Mouse (Mus musculus): ENCODE data around the gene Rasgef1b.
A peak's percentile ranks its signal among the peaks of the same experiment; 100 is the strongest.

Gene Rasgef1b

GRCm38 (mm10) chr5:99340311-99340989 is 388.4 kb downstream of the Rasgef1b start:
- DNase-seq, result no peak

- DNase-seq, result no peak
Measured at GRCm38 (mm10) chr5:99339790-99340189, 389.1 kb downstream of the Rasgef1b start.

- no peak for DNase-seq
Measured at GRCm38 (mm10) chr5:99338826-99339225, 390.0 kb downstream of the Rasgef1b start.

GRCm38 (mm10) chr5:99336427-99336826 is 392.4 kb downstream of the Rasgef1b start:
- peak; percentile 24 for DNase-seq

- DNase-seq, result no peak
Measured at GRCm38 (mm10) chr5:99334017-99334416, 394.8 kb downstream of the Rasgef1b start.

GRCm38 (mm10) chr5:99332021-99332420 is 396.8 kb downstream of the Rasgef1b start:
- DNase-seq, result no peak

- no peak for DNase-seq
Measured at GRCm38 (mm10) chr5:99329065-99329464, 399.8 kb downstream of the Rasgef1b start.

GRCm38 (mm10) chr5:99327019-99327418 is 401.8 kb downstream of the Rasgef1b start:
- DNase-seq, result no peak

- no peak for DNase-seq
Measured at GRCm38 (mm10) chr5:99325301-99325700, 403.6 kb downstream of the Rasgef1b start.

- DNase-seq, result no peak
Measured at GRCm38 (mm10) chr5:99320783-99321182, 408.1 kb downstream of the Rasgef1b start.

- no peak for DNase-seq
Measured at GRCm38 (mm10) chr5:99297939-99298338, 430.9 kb downstream of the Rasgef1b start.

- no peak for DNase-seq
Measured at GRCm38 (mm10) chr5:99296348-99296747, 432.5 kb downstream of the Rasgef1b start.

- no peak for DNase-seq
Measured at GRCm38 (mm10) chr5:99292287-99292851, 436.5 kb downstream of the Rasgef1b start.

GRCm38 (mm10) chr5:99291084-99291830 is 437.6 kb downstream of the Rasgef1b start:
- DNase-seq, result no peak

GRCm38 (mm10) chr5:99288262-99288661 is 440.6 kb downstream of the Rasgef1b start:
- DNase-seq, result no peak

- DNase-seq, result no peak
Measured at GRCm38 (mm10) chr5:99287647-99288185, 441.1 kb downstream of the Rasgef1b start.

- no peak for DNase-seq
Measured at GRCm38 (mm10) chr5:99286575-99286974, 442.3 kb downstream of the Rasgef1b start.

- no peak for DNase-seq
Measured at GRCm38 (mm10) chr5:99286024-99286423, 442.8 kb downstream of the Rasgef1b start.

- no peak for DNase-seq
Measured at GRCm38 (mm10) chr5:99284369-99284768, 444.5 kb downstream of the Rasgef1b start.

- no peak for DNase-seq
Measured at GRCm38 (mm10) chr5:99283636-99284035, 445.2 kb downstream of the Rasgef1b start.

GRCm38 (mm10) chr5:99280536-99280935 is 448.3 kb downstream of the Rasgef1b start:
- no peak for DNase-seq

- no peak for DNase-seq
Measured at GRCm38 (mm10) chr5:99279016-99279757, 449.7 kb downstream of the Rasgef1b start.

GRCm38 (mm10) chr5:99278364-99278763 is 450.5 kb downstream of the Rasgef1b start:
- no peak for DNase-seq

All from thymus, postnatal 25 days (tissue).